Comparison of ENCODE assay signal across 8 mouse cellular contexts in genomic region chr14:20258185-20259113, GRCm38 (mm10). TPM values are rescaled to one million over a fixed set of nuclear protein-coding genes. Genes with fewer than 3 reads are reported as not detected.
DNase-seq lines count a peak whose midpoint lies in the region; ATAC-seq lines count a peak whose summit lies in the region.

No protein-coding gene starts in this region.

- H3K36me3 ChIP-seq in forebrain, embryonic 16.5 days (ENCODE audit: control insufficient read depth, insufficient read depth): no peaks in the 10 kb centered on the region
- H3K36me3 ChIP-seq in hindbrain, embryonic 15.5 days: no peaks in the 10 kb centered on the region

- no peaks in the 10 kb centered on the region for H3K9me3 ChIP-seq in forebrain, embryonic 16.5 days (ENCODE audit: control insufficient read depth, low read length)
- no peaks in the 10 kb centered on the region for H3K9me3 ChIP-seq in hindbrain, embryonic 15.5 days

- DNase-seq in MN1 (ENCODE audit: low spot score): peak; percentile 69
- DNase-seq in cerebellum, adult 11-12 months: peak; percentile 38
- peak; percentile 78 to 81 for DNase-seq in layer of hippocampus, postnatal 14 days (ENCODE audit: low spot score in 2 of 2)
- peak; percentile 71 to 86 for DNase-seq in lung, postnatal 4 days
- peak; percentile 61 for DNase-seq in right cerebral cortex, adult 18-20 months
- DNase-seq in urinary bladder, adult 18-20 months (ENCODE audit: low spot score in 2 of 2): peak; percentile 73 to 76

- H3K4me2 ChIP-seq in forebrain, embryonic 16.5 days (ENCODE audit: low read length): no peak overlapping the region
- H3K4me2 ChIP-seq in hindbrain, embryonic 15.5 days: no peak overlapping the region

- H3K27me3 ChIP-seq in forebrain, embryonic 16.5 days (replicated peaks; ENCODE audit: control insufficient read depth, insufficient read depth, low read length): no peaks in the 10 kb centered on the region
- no peaks in the 10 kb centered on the region for H3K27me3 ChIP-seq in hindbrain, embryonic 15.5 days

- H3K4me3 ChIP-seq in forebrain, embryonic 16.5 days (replicated peaks; ENCODE audit: low read length): no peak overlapping the region
- H3K4me3 ChIP-seq in hindbrain, embryonic 15.5 days: no peak overlapping the region

- H3K9ac ChIP-seq in forebrain, embryonic 16.5 days (replicated peaks; ENCODE audit: low read depth, low read length): no peak overlapping the region
- H3K9ac ChIP-seq in hindbrain, embryonic 15.5 days: no peak overlapping the region

- WGBS in forebrain, embryonic 16.5 days: 58% methylated on average over 8 of the region's 8 CpGs
- WGBS in hindbrain, embryonic 15.5 days: 55% methylated on average over 8 of the region's 8 CpGs

- no peaks in the 10 kb centered on the region for H3K4me1 ChIP-seq in forebrain, embryonic 16.5 days (replicated peaks; ENCODE audit: control insufficient read depth, insufficient read depth, low read length)
- H3K4me1 ChIP-seq in hindbrain, embryonic 15.5 days (replicated peaks): no peaks in the 10 kb centered on the region

- H3K27ac ChIP-seq in forebrain, embryonic 16.5 days (ENCODE audit: low read length): no peak overlapping the region
- no peak overlapping the region for H3K27ac ChIP-seq in hindbrain, embryonic 15.5 days (replicated peaks)

- ATAC-seq in forebrain, embryonic 16.5 days: peak; percentile 78
- peak; percentile 83 for ATAC-seq in hindbrain, embryonic 15.5 days (ENCODE audit: low FRiP score, low read depth)

RNA-seq across cellular contexts. Expression of gene Kcnk16, which starts 10.6 kb away (rescaled TPM):
- polyA plus RNA-seq in forebrain, embryonic 16.5 days (2015; fragmentation: Nextera tagmentation; extraction: Ambion mirVana): not detected in 2 replicates
- not detected in 2 replicates for polyA plus RNA-seq in hindbrain, embryonic 15.5 days (2015; fragmentation: Nextera tagmentation; extraction: Ambion mirVana)
- total RNA-seq in layer of hippocampus, postnatal 14 days (2021): not detected

RNA-seq across cellular contexts. Expression of gene Nudt13, which starts 36.0 kb away (rescaled TPM):
- 13.4 and 18.8 TPM in 2 replicates for polyA plus RNA-seq in forebrain, embryonic 16.5 days (2015; fragmentation: Nextera tagmentation; extraction: Ambion mirVana)
- 14.2 and 15.8 TPM in 2 replicates for polyA plus RNA-seq in hindbrain, embryonic 15.5 days (2015; fragmentation: Nextera tagmentation; extraction: Ambion mirVana)
- total RNA-seq in layer of hippocampus, postnatal 14 days (2021): 10 to 100 TPM; 23.4 to 28.3 TPM
